ENCODE assay signal across 11 mouse cellular contexts in genomic region chr5:31297047-31297757, GRCm38 (mm10). TPM values are rescaled to one million over a fixed set of nuclear protein-coding genes. Genes with fewer than 3 reads are reported as not detected.
DNase-seq lines count a peak whose midpoint lies in the region; ATAC-seq and TF ChIP-seq lines count a peak whose summit lies in the region.
"Had no signal": no experiment of that assay in that cellular context is flagged by ENCODE, and none has a peak within 500 bp of the region (broad histone marks: within the 10 kb centered on the region; RNA-seq: fewer than 3 reads in every experiment).

Gene Gckr, plus strand, starts transcription at chr5:31297443.

- no peak within 1 kb of the TSS for H3K27ac ChIP-seq in heart, embryonic 13.5 days (replicated peaks)
- H3K27ac ChIP-seq in forebrain, embryonic 12.5 days, result no peak within 1 kb of the TSS
- no peak within 1 kb of the TSS for H3K27ac ChIP-seq in limb, embryonic 12.5 days

- H3K4me2 ChIP-seq in heart, embryonic 13.5 days, result peak within 1 kb of the TSS; percentile 96
- H3K4me2 ChIP-seq in forebrain, embryonic 12.5 days, result peak within 1 kb of the TSS; percentile 97
- H3K4me2 ChIP-seq in limb, embryonic 12.5 days, result peak within 1 kb of the TSS; percentile 90
- H3K4me2 ChIP-seq in myocyte (ENCODE audit: low read depth), result no peak within 1 kb of the TSS

- H3K4me3 ChIP-seq in heart, embryonic 13.5 days, result no peak within 1 kb of the TSS
- H3K4me3 ChIP-seq in forebrain, embryonic 12.5 days (replicated peaks), result no peak within 1 kb of the TSS
- H3K4me3 ChIP-seq in limb, embryonic 12.5 days (replicated peaks), result peak within 1 kb of the TSS; percentile 94; the same call in 1 of the 2 replicates
- peak within 1 kb of the TSS; percentile 11 for H3K4me3 ChIP-seq in myocyte

- H3K9ac ChIP-seq in heart, embryonic 13.5 days, result no peak within 1 kb of the TSS
- peak within 1 kb of the TSS; percentile 99 for H3K9ac ChIP-seq in forebrain, embryonic 12.5 days
- no peak within 1 kb of the TSS for H3K9ac ChIP-seq in limb, embryonic 12.5 days (replicated peaks)

- no peaks in the 10 kb centered on the region for H3K79me2 ChIP-seq in myocyte (ENCODE audit: control insufficient read depth, insufficient read depth)

- H3K9me3 ChIP-seq in heart, embryonic 13.5 days, result no peaks in the 10 kb centered on the region
- no peaks in the 10 kb centered on the region for H3K9me3 ChIP-seq in forebrain, embryonic 12.5 days
- no peaks in the 10 kb centered on the region for H3K9me3 ChIP-seq in limb, embryonic 12.5 days

- DNase-seq in heart, adult 11 months, result no peak
- no peak for DNase-seq in spleen, postnatal 4 days (ENCODE audit: low spot score in 2 of 2)
- no peak for DNase-seq in kidney, adult 18-20 months
- no peak for DNase-seq in embryo, embryonic 10 days (ENCODE audit: low spot score)
- DNase-seq: cerebellum, adult 9-11 months had no signal

- 41% methylated on average over 13 of the region's 13 CpGs for WGBS in heart, embryonic 13.5 days
- 84% methylated on average over 13 of the region's 13 CpGs for WGBS in forebrain, embryonic 12.5 days
- 76% methylated on average over 13 of the region's 13 CpGs for WGBS in limb, embryonic 12.5 days

- ATAC-seq in heart, embryonic 13.5 days (ENCODE audit: extremely low read depth, insufficient number of reproducible peaks, low FRiP score, low TSS enrichment), result no peak
- ATAC-seq in forebrain, embryonic 12.5 days (ENCODE audit: low FRiP score), result no peak
- no peak for ATAC-seq in limb, embryonic 12.5 days (ENCODE audit: insufficient number of reproducible peaks, insufficient read depth, low FRiP score, low TSS enrichment, low read depth)
- ATAC-seq: lung, postnatal 0 days had no signal

- peaks cover 18% of the 10 kb centered on the region for H3K36me3 ChIP-seq in heart, embryonic 13.5 days
- H3K36me3 ChIP-seq in forebrain, embryonic 12.5 days (replicated peaks), result peaks cover 11% of the 10 kb centered on the region
- peaks cover 22% of the 10 kb centered on the region for H3K36me3 ChIP-seq in limb, embryonic 12.5 days
- no peaks in the 10 kb centered on the region for H3K36me3 ChIP-seq in myocyte (ENCODE audit: control insufficient read depth, insufficient read depth)

- H3K27me3 ChIP-seq in heart, embryonic 13.5 days (replicated peaks), result peaks cover 11% of the 10 kb centered on the region; the same call in 1 of the 2 replicates
- H3K27me3 ChIP-seq in forebrain, embryonic 12.5 days, result no peaks in the 10 kb centered on the region; the same call in 1 of the 2 replicates
- peaks cover 9% of the 10 kb centered on the region for H3K27me3 ChIP-seq in limb, embryonic 12.5 days
- H3K27me3 ChIP-seq in myocyte (ENCODE audit: control insufficient read depth, insufficient read depth, insufficient read length), result peaks cover 34% of the 10 kb centered on the region

- no peak for TF ChIP-seq POLR2A in myocyte (IDR thresholded peaks at IDR 0.05; ENCODE audit: insufficient read length, low read depth)

- no peak within 1 kb of the TSS for H3ac ChIP-seq in myocyte (ENCODE audit: control insufficient read depth, insufficient read length)

- peaks cover 14% of the 10 kb centered on the region for H3K4me1 ChIP-seq in heart, embryonic 13.5 days
- H3K4me1 ChIP-seq in forebrain, embryonic 12.5 days, result peaks cover 19% of the 10 kb centered on the region
- peaks cover 14% of the 10 kb centered on the region for H3K4me1 ChIP-seq in limb, embryonic 12.5 days (replicated peaks)

TF ChIP-seq in myocyte, 11 proteins besides CTCF, POLR2A, EP300 and RAD21:
- no peak for TF ChIP-seq REST (IDR thresholded peaks at IDR 0.05; ENCODE audit: insufficient read depth, insufficient read length)
- no peak for TF ChIP-seq MYOD1 (IDR thresholded peaks at IDR 0.05; ENCODE audit: control insufficient read depth in 1 of 3, insufficient read length in 2 of 3, low read depth in 2 of 3)
- TF ChIP-seq MAX (IDR thresholded peaks at IDR 0.05; ENCODE audit: low read depth), result no peak
- no peak for TF ChIP-seq TCF12 (IDR thresholded peaks at IDR 0.05; ENCODE audit: insufficient read depth, poor library complexity, severe bottlenecking)
- TF ChIP-seq E2F4 (IDR thresholded peaks at IDR 0.05; ENCODE audit: insufficient read depth), result no peak
- TF ChIP-seq POLR2AphosphoS2 (IDR thresholded peaks at IDR 0.05; ENCODE audit: insufficient read length, low read depth), result no peak
- TF ChIP-seq TCF3 (IDR thresholded peaks at IDR 0.05; ENCODE audit: insufficient read length, low read depth), result no peak
- TF ChIP-seq SRF (IDR thresholded peaks at IDR 0.05; ENCODE audit: control insufficient read depth, insufficient read length, low read depth), result no peak
TF ChIP-seq in myocyte: peak in this region for 0.

RNA-seq across cellular contexts. Expression of gene Gckr, which starts in this region (rescaled TPM):
- 0.36 and 0.56 TPM in 2 replicates for polyA plus RNA-seq in heart, embryonic 13.5 days (2015; fragmentation: Nextera tagmentation; extraction: Ambion mirVana)
- polyA plus RNA-seq in forebrain, embryonic 12.5 days (2016; fragmentation: Nextera tagmentation; extraction: Ambion mirVana), result 0.24 TPM in 1 of 2 replicates, not detected in the other
- polyA plus RNA-seq in limb, embryonic 12.5 days (2016; fragmentation: Nextera tagmentation; extraction: Ambion mirVana), result 0.45 and 0.74 TPM in 2 replicates
- polyA plus RNA-seq in myocyte (2012; fragmentation: generic; extraction: Trizol), result 0.16 TPM
- polyA plus RNA-seq: C2C12 had no signal

Comparison
In these comparisons a context has a peak if more than half of its experiments do, and no peak if none do; other contexts are left out.
1. H3K4me3 ChIP-seq: peak in limb, embryonic 12.5 days (single experiment) and myocyte (single experiment); none in heart, embryonic 13.5 days (single experiment) and forebrain, embryonic 12.5 days (single experiment).